Mouse (Mus musculus) A20 (cell line): ENCODE data around the gene Amd1.

Experiments
- DNase-seq: peaks from one replicate; pipeline ENCODE4 v3.0.0-alpha.2; 2011; ENCODE audit warnings: low read depth, low spot score

Amd1 gene

GRCm38 (mm10) chr10:40301181-40302075, 558 bp downstream of the Amd1 start:
- peak; percentile 73 for DNase-seq

- DNase-seq: peak; percentile 80
Observed at GRCm38 (mm10) chr10:40300648-40301171, 1.3 kb downstream of the Amd1 start.

- no peak for DNase-seq
Observed at GRCm38 (mm10) chr10:40292640-40293039, 9.3 kb downstream of the Amd1 start.

GRCm38 (mm10) chr10:40286767-40287166, 15.2 kb downstream of the Amd1 start:
- DNase-seq: no peak

- no peak for DNase-seq
Observed at GRCm38 (mm10) chr10:40285571-40285970, 16.4 kb downstream of the Amd1 start.

GRCm38 (mm10) chr10:40284997-40285396, 17.0 kb downstream of the Amd1 start:
- DNase-seq: no peak

- no peak for DNase-seq
Observed at GRCm38 (mm10) chr10:40284179-40284831, 17.7 kb downstream of the Amd1 start.

GRCm38 (mm10) chr10:40283636-40284035, 18.4 kb downstream of the Amd1 start:
- no peak for DNase-seq

- DNase-seq: no peak
Observed at GRCm38 (mm10) chr10:40281565-40281964, 20.4 kb downstream of the Amd1 start.

- no peak for DNase-seq
Observed at GRCm38 (mm10) chr10:40278317-40278716, 23.7 kb downstream of the Amd1 start.

GRCm38 (mm10) chr10:40275991-40276390, 26.0 kb downstream of the Amd1 start:
- peak; percentile 53 for DNase-seq

- DNase-seq: no peak
Observed at GRCm38 (mm10) chr10:40273938-40274337, 28.0 kb downstream of the Amd1 start.

- no peak for DNase-seq
Observed at GRCm38 (mm10) chr10:40271216-40271615, 30.8 kb downstream of the Amd1 start.

- DNase-seq: peak; percentile 24
Observed at GRCm38 (mm10) chr10:40264920-40265319, 37.1 kb downstream of the Amd1 start.

- no peak for DNase-seq
Observed at GRCm38 (mm10) chr10:40263691-40264090, 38.3 kb downstream of the Amd1 start.

GRCm38 (mm10) chr10:40262200-40262599, 39.8 kb downstream of the Amd1 start:
- DNase-seq: no peak

- no peak for DNase-seq
Observed at GRCm38 (mm10) chr10:40260305-40260704, 41.7 kb downstream of the Amd1 start.

- DNase-seq: no peak
Observed at GRCm38 (mm10) chr10:40259542-40259941, 42.4 kb downstream of the Amd1 start.

- no peak for DNase-seq
Observed at GRCm38 (mm10) chr10:40258976-40259375, 43.0 kb downstream of the Amd1 start.

GRCm38 (mm10) chr10:40258401-40258966, 43.5 kb downstream of the Amd1 start:
- peak; percentile 95 for DNase-seq

GRCm38 (mm10) chr10:40257414-40258255, 44.4 kb downstream of the Amd1 start, which contains the start of gene Gtf3c6:
Gene Gtf3c6, minus strand, starts transcription at chr10:40258108.
- peak; percentile 97 for DNase-seq
